Mouse (Mus musculus): Measurements from ENCODE around the gene Satb2.
A peak's percentile ranks its signal among the peaks of the same experiment; 100 is the strongest.

Gene Satb2

GRCm38 (mm10) chr1:56928731-56929130 is 49.7 kb downstream of the Satb2 start:
- peak; percentile 54 to 63 for DNase-seq

- DNase-seq, result no peak
These were observed 58.0 kb downstream of the Satb2 start for GRCm38 (mm10) chr1:56920472-56920871.

- no peak for DNase-seq
These were observed 64.2 kb downstream of the Satb2 start for GRCm38 (mm10) chr1:56914279-56914678.

GRCm38 (mm10) chr1:56900706-56901287 is 77.7 kb downstream of the Satb2 start:
- DNase-seq, result no peak

- DNase-seq, result peak; percentile 33 to 34
These were observed 78.3 kb downstream of the Satb2 start for GRCm38 (mm10) chr1:56900187-56900586.

- no peak for DNase-seq
These were observed 79.6 kb downstream of the Satb2 start for GRCm38 (mm10) chr1:56898606-56899396.

- no peak for DNase-seq
These were observed 80.8 kb downstream of the Satb2 start for GRCm38 (mm10) chr1:56897492-56898180.

- no peak for DNase-seq
These were observed 81.8 kb downstream of the Satb2 start for GRCm38 (mm10) chr1:56896670-56897069.

- no peak for DNase-seq
These were observed 85.7 kb downstream of the Satb2 start for GRCm38 (mm10) chr1:56892766-56893165.

- no peak for DNase-seq
These were observed 89.5 kb downstream of the Satb2 start for GRCm38 (mm10) chr1:56888939-56889338.

- DNase-seq, result no peak
These were observed 90.9 kb downstream of the Satb2 start for GRCm38 (mm10) chr1:56887524-56887923.

- peak; percentile 60 to 68 for DNase-seq
These were observed 107.0 kb downstream of the Satb2 start for GRCm38 (mm10) chr1:56871485-56871884.

GRCm38 (mm10) chr1:56865246-56865645 is 113.2 kb downstream of the Satb2 start:
- DNase-seq, result no peak

GRCm38 (mm10) chr1:56862799-56863198 is 115.7 kb downstream of the Satb2 start:
- no peak for DNase-seq

- no peak for DNase-seq
These were observed 121.2 kb downstream of the Satb2 start for GRCm38 (mm10) chr1:56857202-56857601.

GRCm38 (mm10) chr1:56850446-56850845 is 128.0 kb downstream of the Satb2 start:
- DNase-seq, result peak in 1 of 2 experiments; percentile 43

- no peak for DNase-seq
These were observed 132.1 kb downstream of the Satb2 start for GRCm38 (mm10) chr1:56846358-56846757.

GRCm38 (mm10) chr1:56845523-56846118 is 132.8 kb downstream of the Satb2 start:
- DNase-seq, result peak; percentile 51 to 65

GRCm38 (mm10) chr1:56844551-56845330 is 133.7 kb downstream of the Satb2 start:
- DNase-seq, result no peak

- DNase-seq, result no peak
These were observed 139.5 kb downstream of the Satb2 start for GRCm38 (mm10) chr1:56838901-56839300.

GRCm38 (mm10) chr1:56833984-56834900 is 144.2 kb downstream of the Satb2 start:
- peak; percentile 35 to 49 for DNase-seq
